Mouse (Mus musculus) spleen, postnatal 10 days (tissue): Measurements from ENCODE around the gene Lrrc8a.

ENCODE experiments used
- DNase-seq, 2 experiments: peaks; one replicate each; pipeline ENCODE4 v3.0.0; 2021 to 2022; ENCODE audit warnings: low spot score in 2 of 2

The Lrrc8a gene

GRCm38 (mm10) chr2:30237199-30237880 is at the start of gene Lrrc8a:
Gene Lrrc8a, plus strand, starts transcription at chr2:30237715.
- DNase-seq, result peak; percentile 99 to 100

GRCm38 (mm10) chr2:30191790-30192580 is 45.5 kb upstream of the Lrrc8a start:
- no peak for DNase-seq

DNA sequence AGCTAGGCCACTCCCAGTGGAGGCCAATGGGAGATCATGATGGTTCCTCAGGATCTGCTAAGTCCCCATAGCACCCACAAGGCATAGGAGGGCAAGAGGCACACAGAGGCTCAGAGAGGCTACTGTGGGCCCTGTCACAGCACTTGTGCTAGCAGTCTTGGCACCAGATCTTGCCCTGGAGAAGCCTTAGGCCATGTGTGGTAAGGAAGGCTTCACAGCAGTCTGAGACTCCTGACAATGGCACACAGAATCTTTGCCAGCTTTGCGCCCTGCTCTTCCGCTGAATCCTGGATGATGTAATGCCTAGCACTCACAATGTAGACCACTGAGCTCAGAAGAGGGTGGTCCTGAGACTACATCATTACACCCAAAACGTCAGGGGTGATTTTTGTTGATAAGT is 42.9 kb upstream of the Lrrc8a start:
- no peak for DNase-seq

GRCm38 (mm10) chr2:30198021-30198420 is 39.5 kb upstream of the Lrrc8a start:
- no peak for DNase-seq

- DNase-seq, result no peak
These were observed 37.5 kb upstream of the Lrrc8a start for GRCm38 (mm10) chr2:30199984-30200383.

DNA sequence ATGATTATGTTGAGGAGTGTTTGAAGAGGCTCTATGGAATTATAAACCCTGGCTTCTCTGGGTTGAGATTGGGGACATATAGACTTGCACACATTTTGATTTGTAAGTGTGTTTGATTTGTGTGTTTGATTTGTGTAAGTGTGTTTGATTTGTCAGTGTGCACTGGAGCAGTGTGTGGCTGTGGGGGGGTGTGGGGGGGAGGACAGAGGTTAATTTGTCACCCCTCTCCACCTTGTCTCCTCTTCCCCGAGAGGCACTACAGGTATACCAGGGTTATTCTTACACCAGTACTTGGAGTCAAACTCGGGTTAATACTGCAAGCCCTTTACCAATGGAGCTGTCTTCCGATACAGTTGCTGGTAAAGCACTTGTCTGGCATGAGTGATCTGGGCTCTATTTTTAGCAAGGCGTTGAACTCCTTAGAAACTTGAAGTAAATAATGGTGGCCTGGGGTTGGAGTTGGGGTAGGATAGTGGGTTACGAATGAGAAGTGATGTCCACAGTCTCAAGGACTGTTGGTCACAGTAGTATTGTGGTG is 37.1 kb upstream of the Lrrc8a start:
- no peak for DNase-seq

DNA sequence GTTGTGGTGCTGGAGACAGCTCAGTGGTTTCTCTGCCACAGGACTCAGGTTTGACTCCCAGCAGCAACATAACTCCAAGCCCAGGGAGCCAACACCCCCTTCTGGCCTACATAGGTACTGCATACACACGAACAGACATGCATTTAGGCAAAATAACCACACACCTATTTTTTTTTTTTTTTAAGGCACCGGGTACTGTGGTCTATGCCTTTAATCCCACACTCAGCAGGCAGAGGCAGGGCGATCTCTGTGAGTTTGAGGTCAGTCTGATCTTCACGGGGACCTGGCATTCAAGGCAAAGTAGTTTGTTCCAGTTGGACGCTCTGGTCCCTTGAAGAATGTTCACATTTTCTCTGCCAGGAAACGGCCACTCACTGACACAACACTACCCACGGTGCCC is 34.1 kb upstream of the Lrrc8a start:
- peak; percentile 19 to 70 for DNase-seq

DNA sequence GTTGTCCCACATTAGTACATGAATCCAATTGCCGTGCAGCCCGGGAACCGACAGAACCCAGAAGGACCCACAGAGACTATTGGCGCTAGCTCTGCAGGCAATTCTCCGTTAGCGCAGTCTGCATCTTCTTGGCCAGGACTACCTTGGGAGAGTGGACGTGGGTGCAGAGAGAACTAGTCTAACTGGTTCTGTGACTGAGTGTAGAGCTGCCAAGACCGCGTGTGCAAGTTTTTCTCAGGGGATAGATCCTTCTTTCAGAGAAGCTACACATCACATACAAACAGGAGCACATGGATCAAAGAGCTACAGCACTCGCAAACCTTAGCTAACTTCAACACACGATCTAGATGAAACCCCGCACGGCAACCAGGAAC is 32.3 kb upstream of the Lrrc8a start:
- DNase-seq, result no peak

DNA sequence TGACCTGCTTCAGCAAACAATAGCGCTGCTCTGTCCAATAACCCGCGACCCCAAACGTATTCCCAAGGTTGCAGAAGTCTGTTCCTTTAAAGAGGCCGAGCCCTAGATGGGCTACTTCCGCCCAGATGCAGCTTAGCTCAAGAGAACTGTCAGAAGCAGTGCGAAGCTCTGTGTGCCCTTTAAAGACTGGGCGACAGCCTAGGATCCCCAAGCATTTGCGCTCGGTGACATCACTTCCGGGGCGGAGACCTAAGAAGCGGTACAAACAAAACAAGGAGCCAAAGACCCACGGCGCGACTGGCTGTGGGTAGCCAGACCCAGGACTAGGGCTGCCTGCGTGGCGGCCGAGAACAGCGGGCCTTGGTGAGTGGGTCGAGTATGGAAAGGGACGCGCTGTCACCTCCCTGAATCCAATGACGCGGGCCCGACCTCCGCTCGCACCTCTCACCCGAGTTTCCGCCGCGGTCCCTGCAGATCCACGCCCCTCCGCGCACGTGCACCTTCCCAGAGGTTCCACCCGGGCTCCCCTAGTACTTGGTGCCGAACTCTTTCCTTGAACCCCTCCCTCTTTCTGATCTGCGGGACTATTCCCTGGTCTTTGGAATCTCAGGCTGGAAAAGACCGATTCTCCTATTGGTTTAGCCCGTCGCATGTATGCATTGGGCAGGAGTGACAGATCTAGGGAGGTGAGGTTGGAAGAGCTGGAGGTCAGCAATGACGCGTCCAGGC is 31.7 kb upstream of the Lrrc8a start, which contains the start of gene Kyat1:
Gene Kyat1 (minus strand): TSS at position 219 of the 729 bp plus-strand sequence.
- peak; percentile 87 to 96 for DNase-seq

GRCm38 (mm10) chr2:30207401-30207800 is 30.1 kb upstream of the Lrrc8a start:
- DNase-seq, result no peak

DNA sequence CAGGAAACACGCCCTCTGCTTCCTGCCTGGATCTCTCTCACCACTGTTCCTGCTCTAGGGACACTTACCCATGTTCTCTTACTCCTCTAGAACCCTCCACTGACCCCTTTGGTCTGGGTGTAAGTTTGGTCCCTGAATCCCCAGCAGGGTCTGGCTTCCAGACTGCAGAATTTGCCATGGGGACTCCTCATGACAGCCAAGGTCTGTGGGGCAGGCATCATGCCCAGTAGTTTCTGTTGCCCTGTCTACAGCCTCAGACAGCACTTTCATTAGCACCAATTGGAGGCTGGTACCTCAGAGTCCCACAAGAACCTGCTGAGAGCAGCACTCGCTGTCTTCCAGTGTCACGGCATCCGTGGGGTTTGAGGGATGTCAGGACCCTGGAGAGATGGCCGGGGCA is 29.6 kb upstream of the Lrrc8a start:
- no peak for DNase-seq

DNA sequence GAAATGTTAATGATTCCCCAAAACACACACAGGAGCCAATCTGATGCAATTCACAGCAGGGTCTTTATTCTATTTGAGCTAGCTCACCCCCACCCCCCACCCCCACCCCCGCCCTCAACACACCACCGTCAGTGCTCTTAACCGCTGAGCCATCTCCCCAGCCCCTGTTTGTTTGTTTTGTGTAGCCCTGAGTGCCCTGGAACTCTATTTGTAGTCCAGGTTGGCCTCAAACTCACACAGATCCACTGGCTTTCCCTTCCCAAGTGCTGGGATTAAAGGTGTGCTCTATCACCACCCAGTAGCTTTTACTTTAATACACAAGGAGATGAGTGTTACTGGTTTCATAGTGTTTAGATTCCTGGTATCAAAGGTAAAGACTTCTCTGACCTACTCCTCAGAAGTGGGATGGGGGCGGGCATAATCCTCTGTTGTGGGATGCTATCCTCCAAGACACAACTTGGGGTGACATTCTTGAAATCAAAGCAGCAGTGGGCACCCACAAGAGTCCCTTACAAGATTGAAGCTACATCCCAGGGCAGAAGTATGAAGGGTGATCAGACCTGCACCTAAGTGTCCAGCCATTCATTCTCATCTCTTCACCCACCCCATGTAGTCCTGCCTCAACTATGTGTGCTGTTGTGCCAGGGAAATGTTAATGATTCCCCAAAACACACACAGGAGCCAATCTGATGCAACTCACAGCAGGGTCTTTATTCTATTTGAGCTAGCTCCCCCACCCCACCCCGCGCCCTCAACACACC is 25.9 kb upstream of the Lrrc8a start:
- DNase-seq, result no peak

- DNase-seq, result no peak
These were observed 25.4 kb upstream of the Lrrc8a start for GRCm38 (mm10) chr2:30212169-30212545.

DNA sequence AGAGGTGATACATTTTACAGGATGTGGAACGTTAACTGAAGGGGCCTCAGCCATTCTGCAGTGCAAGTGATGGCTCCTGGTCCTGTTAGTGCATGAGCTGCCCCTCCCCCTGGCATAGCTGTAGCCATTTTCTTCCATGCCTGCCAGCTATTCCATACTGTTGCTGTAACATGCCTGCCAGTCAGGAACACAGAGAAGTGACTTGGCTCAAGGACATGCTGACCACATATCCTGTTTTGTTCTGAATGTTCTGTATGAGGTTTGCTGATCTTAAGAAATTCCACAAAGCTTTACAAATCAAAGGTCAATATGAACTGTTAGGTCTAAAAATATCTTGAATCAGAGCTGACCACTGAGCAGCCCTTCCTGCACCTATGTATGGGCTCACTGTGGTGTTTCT is 24.6 kb upstream of the Lrrc8a start:
- DNase-seq, result no peak

- DNase-seq, result no peak
These were observed 22.8 kb upstream of the Lrrc8a start for GRCm38 (mm10) chr2:30214745-30215144.

DNA sequence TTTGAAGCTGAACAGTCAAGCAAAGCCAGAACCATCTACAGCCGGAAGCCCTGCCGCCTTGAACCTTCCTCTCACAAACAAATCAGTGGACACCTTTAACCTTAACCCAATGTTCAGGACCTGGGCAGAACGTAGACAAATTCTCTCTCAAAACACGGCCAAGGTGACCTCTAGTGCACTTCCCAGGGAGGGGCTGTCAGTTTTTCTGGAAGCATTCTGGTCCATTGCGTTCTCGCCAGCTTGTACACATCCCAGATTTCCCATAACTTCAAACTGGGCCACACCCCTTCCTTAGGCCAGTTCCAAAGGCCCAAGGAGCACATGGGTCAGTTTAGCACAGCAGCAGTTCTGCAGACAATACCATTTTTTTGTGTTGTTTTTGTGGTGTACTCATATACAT is 22.0 kb upstream of the Lrrc8a start:
- no peak for DNase-seq

DNA sequence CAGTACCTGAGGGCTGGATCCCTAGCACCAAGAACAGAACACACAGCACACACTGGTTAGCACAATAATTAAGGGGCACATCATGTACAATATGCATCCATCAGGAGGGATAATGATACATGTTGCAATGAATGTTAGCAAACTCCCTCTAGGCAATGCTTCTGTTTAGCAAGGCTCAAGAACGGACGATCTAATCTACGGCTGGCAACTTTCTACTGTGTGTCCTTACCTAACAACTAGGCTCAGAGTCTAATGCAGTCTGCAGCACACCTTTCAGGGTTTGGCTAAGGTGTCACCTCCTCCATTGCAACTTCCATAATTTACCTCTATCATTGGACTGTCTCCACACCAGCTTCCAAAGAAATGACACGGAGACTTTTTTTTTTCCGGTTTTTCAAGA is 21.2 kb upstream of the Lrrc8a start:
- DNase-seq, result no peak

GRCm38 (mm10) chr2:30235593-30235992 is 1.9 kb upstream of the Lrrc8a start:
- no peak for DNase-seq

- no peak for DNase-seq
These were observed 903 bp upstream of the Lrrc8a start for GRCm38 (mm10) chr2:30236426-30237198.

- peak; percentile 70 to 77 for DNase-seq
These were observed 366 bp downstream of the Lrrc8a start for GRCm38 (mm10) chr2:30237881-30238280.
